Mouse (Mus musculus) frontal cortex, adult 2 months (tissue): ENCODE measurements at regions not wholly inside any gene's neighbourhood (a gene's known extent, or its start where the extent isn't known, plus 50 kb on each side); places are given as distances from the start of the nearest gene placed in this dataset.
A peak's percentile ranks its signal among the peaks of the same experiment; 100 is the strongest.

Source experiments
- DNase-seq, 2 experiments: peaks; one replicate each; pipeline ENCODE4 v3.0.0; 2022; ENCODE audit warnings: low spot score in 1 of 2; ENCODE audit errors: extremely low spot score in 1 of 2

DNA sequence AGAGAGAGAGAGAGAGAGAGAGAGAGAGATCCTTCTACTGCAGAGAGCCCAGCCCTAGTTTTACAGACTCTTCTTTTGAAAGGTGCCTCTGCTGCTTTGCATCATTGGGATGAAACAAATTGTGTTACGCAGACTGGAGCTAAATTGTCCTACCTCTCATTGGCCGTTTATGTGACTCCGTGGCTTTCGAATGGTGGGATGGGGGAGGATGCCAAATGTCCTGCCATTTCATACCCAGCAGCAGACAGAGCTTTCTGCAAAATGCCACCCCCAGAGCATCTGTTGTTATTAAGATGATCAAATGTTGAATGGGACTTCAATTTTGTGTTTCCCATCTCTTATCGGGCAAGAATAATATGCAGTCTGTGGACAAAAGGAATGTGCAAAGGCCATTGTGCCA is 321.9 kb upstream of the Mki67 start:
- peak in 1 of 2 experiments; percentile 56 for DNase-seq

- DNase-seq, result peak; percentile 24 to 59
Observed at GRCm38 (mm10) chr7:136038906-136039305, 322.7 kb upstream of the Mki67 start.

- DNase-seq, result no peak
Observed at GRCm38 (mm10) chr7:136041921-136042320, 325.8 kb upstream of the Mki67 start.

GRCm38 (mm10) chr7:136046645-136047363 is 330.6 kb upstream of the Mki67 start:
- DNase-seq, result peak; percentile 38 to 74

GRCm38 (mm10) chr7:136047364-136047945 is 331.3 kb upstream of the Mki67 start:
- DNase-seq, result no peak

- no peak for DNase-seq
Observed at GRCm38 (mm10) chr7:136048925-136049586, 332.9 kb upstream of the Mki67 start.

- DNase-seq, result no peak
Observed at GRCm38 (mm10) chr7:136049587-136049930, 333.4 kb upstream of the Mki67 start.

DNA sequence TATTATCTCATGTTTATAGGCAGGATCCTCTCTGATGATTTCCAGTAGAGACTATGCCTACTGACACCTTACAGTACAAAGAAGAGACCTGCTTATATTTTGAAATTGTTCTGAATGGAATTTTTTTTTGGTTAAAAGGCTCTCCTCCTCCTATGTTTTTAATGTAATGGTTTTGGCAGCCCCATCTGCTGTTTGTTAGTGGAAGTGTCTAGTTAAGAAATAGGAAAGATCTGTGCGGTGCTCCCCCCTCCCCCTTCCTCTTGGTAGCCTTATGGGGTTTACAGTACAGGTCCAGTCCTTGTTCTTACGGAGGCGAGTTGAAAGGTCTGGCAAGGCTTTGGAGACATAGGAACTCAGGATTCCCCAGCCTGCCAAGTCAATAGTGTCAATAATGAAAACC is 334.0 kb upstream of the Mki67 start:
- DNase-seq, result peak in 1 of 2 experiments; percentile 54

DNA sequence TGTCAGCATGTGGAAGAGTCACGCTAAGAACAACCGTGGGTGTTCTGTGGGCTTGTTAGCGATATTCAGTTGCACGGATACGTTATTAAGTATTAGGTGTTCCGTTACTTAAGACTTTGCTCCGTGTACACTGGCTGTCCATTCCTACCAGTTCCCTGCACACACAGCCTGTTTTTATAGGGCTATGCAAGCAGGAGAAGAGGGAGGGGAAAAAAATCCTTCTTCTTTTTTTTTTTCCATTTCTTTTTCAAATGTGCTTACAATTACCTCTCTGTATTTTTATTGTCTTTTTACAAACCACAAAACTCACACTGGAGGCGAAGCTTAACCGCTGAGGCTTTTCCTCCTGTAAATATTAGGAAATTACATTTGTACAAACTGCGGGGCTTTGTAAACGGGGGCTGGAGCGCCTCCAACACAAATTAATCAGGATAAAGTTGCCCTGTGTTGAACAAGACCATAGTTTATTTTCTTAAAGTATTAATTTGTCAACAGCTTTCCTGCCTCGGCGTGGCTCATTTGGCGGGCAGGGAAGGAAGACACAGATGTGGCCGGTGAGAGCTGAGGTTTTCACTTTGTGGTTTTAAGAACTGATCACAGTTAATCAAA is 340.8 kb upstream of the Mki67 start:
- no peak for DNase-seq

GRCm38 (mm10) chr7:136058319-136058718 is 342.2 kb upstream of the Mki67 start:
- no peak for DNase-seq

- no peak for DNase-seq
Observed at GRCm38 (mm10) chr7:136058751-136059681, 342.9 kb upstream of the Mki67 start.

- no peak for DNase-seq
Observed at GRCm38 (mm10) chr7:136059896-136060295, 343.7 kb upstream of the Mki67 start.

GRCm38 (mm10) chr7:136060339-136061073 is 344.3 kb upstream of the Mki67 start:
- DNase-seq, result peak; percentile 21 to 80

GRCm38 (mm10) chr7:136062658-136063057 is 346.5 kb upstream of the Mki67 start:
- DNase-seq, result no peak

- DNase-seq, result no peak
Observed at GRCm38 (mm10) chr7:136065038-136065678, 349.0 kb upstream of the Mki67 start.

- DNase-seq, result no peak
Observed at GRCm38 (mm10) chr7:136065679-136066055, 349.5 kb upstream of the Mki67 start.

- DNase-seq, result no peak
Observed at GRCm38 (mm10) chr7:136070881-136071280, 354.7 kb upstream of the Mki67 start.

- no peak for DNase-seq
Observed at GRCm38 (mm10) chr7:136071331-136071730, 355.2 kb upstream of the Mki67 start.

DNA sequence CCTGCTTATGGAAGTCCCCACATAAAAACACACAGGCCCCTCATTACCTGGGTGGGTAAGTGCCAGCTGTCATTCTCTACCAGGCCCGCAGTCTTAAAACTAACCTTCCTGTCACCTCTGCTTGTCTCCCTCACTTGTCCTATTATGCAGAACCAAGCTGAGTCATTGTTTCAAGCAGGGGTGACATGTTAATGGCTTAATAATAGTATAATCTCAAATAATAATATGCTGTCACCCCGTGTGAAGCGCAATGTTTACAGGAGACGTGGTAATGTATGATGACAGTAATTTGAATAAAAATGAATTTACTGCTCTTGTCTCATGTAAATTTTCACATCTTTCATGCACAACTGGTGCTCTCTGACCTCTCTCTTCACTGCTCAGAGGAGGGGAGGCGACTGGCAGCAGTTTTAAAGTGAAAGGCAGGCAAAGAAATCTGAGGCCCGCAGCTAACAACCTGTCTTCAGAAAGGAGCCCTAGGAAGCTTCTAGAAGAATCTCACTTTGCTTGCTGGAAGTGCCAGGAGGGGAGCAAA is 357.2 kb upstream of the Mki67 start:
- no peak for DNase-seq
